Mouse (Mus musculus): ENCODE results near the gene Pdcd4. TPM values are rescaled to one million over a fixed set of nuclear protein-coding genes. Genes with fewer than 3 reads are reported as not detected.
"Not testable (repeated sequence)": the region's sequence is repeated elsewhere in the genome, so short reads cannot be mapped to it uniquely, and the experiment has no call there.

Pdcd4 gene
- total RNA-seq, 2 experiments from 2014 or later = 97.3 to 105 TPM

- intact Hi-C loops (cut with DNase I) = no loop called here
- DNase-seq (ENCODE audit: low spot score in 2 of 2) = no peak
Measured at GRCm38 (mm10) chr19:53934046-53934445, 42.0 kb downstream of the Pdcd4 start.

GRCm38 (mm10) chr19:53939467-53939866, 47.4 kb downstream of the Pdcd4 start:
- DNase-seq (ENCODE audit: low spot score in 2 of 2) = no peak
- intact Hi-C loops (cut with DNase I) = no loop called here

GRCm38 (mm10) chr19:53941139-53941538, 49.1 kb downstream of the Pdcd4 start:
- intact Hi-C loops (cut with DNase I) = no loop called here
- no peak for DNase-seq (ENCODE audit: low spot score in 2 of 2)

GRCm38 (mm10) chr19:53942342-53942741, 50.3 kb downstream of the Pdcd4 start:
- intact Hi-C loops (cut with DNase I) = no loop called here
- DNase-seq (ENCODE audit: low spot score in 2 of 2) = no peak

GRCm38 (mm10) chr19:53943802-53944785, 52.1 kb downstream of the Pdcd4 start, which contains the start of the genes Shoc2 and Bbip1:
Gene Shoc2, plus strand, starts transcription at chr19:53944306.
Gene Bbip1, minus strand, starts transcription at chr19:53944627.
- intact Hi-C loops (cut with DNase I) = no loop called here
- peak; percentile 97 to 100 for DNase-seq (ENCODE audit: low spot score in 2 of 2)

- no peak for DNase-seq (ENCODE audit: low spot score in 2 of 2)
- intact Hi-C loops (cut with DNase I) = loop anchor here (5.0 kb wide), 1 partner anchor 1118 kb away; no protein-coding TSS in a partner anchor
Measured at GRCm38 (mm10) chr19:53944786-53945169, 52.7 kb downstream of the Pdcd4 start.

GRCm38 (mm10) chr19:53945171-53946042, 53.4 kb downstream of the Pdcd4 start:
- intact Hi-C loops (cut with DNase I) = loop anchor here (5.0 kb wide), 1 partner anchor 1117 kb away; no protein-coding TSS in a partner anchor
- DNase-seq (ENCODE audit: low spot score in 2 of 2) = peak; percentile 24 to 34

- intact Hi-C loops (cut with DNase I) = no loop called here
- DNase-seq (ENCODE audit: low spot score in 2 of 2) = no peak
Measured at GRCm38 (mm10) chr19:53957513-53957912, 65.5 kb downstream of the Pdcd4 start.

GRCm38 (mm10) chr19:53962511-53962910, 70.5 kb downstream of the Pdcd4 start:
- intact Hi-C loops (cut with DNase I) = no loop called here
- no peak for DNase-seq (ENCODE audit: low spot score in 2 of 2)

- DNase-seq (ENCODE audit: low spot score in 2 of 2); intact Hi-C loops (cut with DNase I): not testable (repeated sequence)
Measured at GRCm38 (mm10) chr19:53964347-53964746, 72.3 kb downstream of the Pdcd4 start.

GRCm38 (mm10) chr19:53964910-53965633, 73.0 kb downstream of the Pdcd4 start:
- DNase-seq (ENCODE audit: low spot score in 2 of 2) = no peak
- intact Hi-C loops (cut with DNase I) = no loop called here

GRCm38 (mm10) chr19:53969226-53969625, 77.2 kb downstream of the Pdcd4 start:
- intact Hi-C loops (cut with DNase I) = no loop called here
- no peak for DNase-seq (ENCODE audit: low spot score in 2 of 2)

GRCm38 (mm10) chr19:53971938-53972337, 79.9 kb downstream of the Pdcd4 start:
- intact Hi-C loops (cut with DNase I) = no loop called here
- no peak for DNase-seq (ENCODE audit: low spot score in 2 of 2)

- no peak for DNase-seq (ENCODE audit: low spot score in 2 of 2)
- intact Hi-C loops (cut with DNase I) = no loop called here
Measured at GRCm38 (mm10) chr19:53973656-53974055, 81.6 kb downstream of the Pdcd4 start.

Other genes with a start within 250 kb of the Pdcd4 start
- gene Rbm20, start 214.9 kb upstream of the Pdcd4 start, total RNA-seq (2021) = 1 to 10 TPM; 4.1 to 4.9 TPM
- 10 to 100 TPM; 52.0 to 53.6 TPM for gene Shoc2, start 52.1 kb downstream of the Pdcd4 start, total RNA-seq (2021)
- 10 to 100 TPM; 58.4 to 58.6 TPM for gene Bbip1, start 52.4 kb downstream of the Pdcd4 start, total RNA-seq (2021)
- gene Adra2a, start 151.9 kb downstream of the Pdcd4 start, total RNA-seq (2021) = 10 to 100 TPM; 22.5 to 22.9 TPM

Measured in left cerebral cortex, postnatal 25 days (tissue).